Mouse (Mus musculus) brain, embryonic 14.5 days (tissue): Measurements from ENCODE around the gene Zfp366. TPM values are rescaled to one million over a fixed set of nuclear protein-coding genes. Genes with fewer than 3 reads are reported as not detected.

Source experiments
- DNase-seq: peaks from one replicate; pipeline ENCODE4 v3.0.0-alpha.2; 2011; ENCODE audit warnings: low read depth
- CTCF ChIP-seq: fragments of 200-500 bp; IDR thresholded peaks from 2 replicates; pipeline ENCODE4 v1.5.1; 2012; ENCODE audit warnings: inconsistent platforms, mild to moderate bottlenecking, moderate library complexity, borderline replicate concordance; ENCODE audit not compliant: insufficient read depth, insufficient read length; ENCODE audit errors: extremely low read depth
- POLR2A ChIP-seq: fragments of 200-500 bp; IDR thresholded peaks from 2 replicates; pipeline ENCODE4 v1.6.1; 2012; ENCODE audit warnings: mild to moderate bottlenecking, inconsistent platforms, borderline replicate concordance; ENCODE audit not compliant: poor library complexity, insufficient read depth, insufficient read length, severe bottlenecking; ENCODE audit errors: extremely low read depth
- polyA plus RNA-seq: library from polyadenylated mRNA; depleted of rRNA; stranded (reverse); fragments of >200 nt; gene quantifications from 2 replicates; pipeline ENCODE4 v1.2.3, GENCODE M21; 2012; rRNA removed

The Zfp366 gene
- polyA plus RNA-seq, 1 experiment, result 4.4 TPM

GRCm38 (mm10) chr13:99278511-99278910 lies 93.9 kb downstream of the Zfp366 start:
- no peak for TF ChIP-seq CTCF
- no peak for TF ChIP-seq POLR2A

GRCm38 (mm10) chr13:99279351-99279750 lies 94.7 kb downstream of the Zfp366 start:
- no peak for DNase-seq
- TF ChIP-seq CTCF (no peak), POLR2A (no peak)

More at GRCm38 (mm10) chr13:99278511-99278910, 93.9 kb downstream of the Zfp366 start:
- DNase-seq, result no peak

GRCm38 (mm10) chr13:99282961-99283360 lies 98.3 kb downstream of the Zfp366 start:
- DNase-seq, result no peak
- TF ChIP-seq POLR2A (no peak), CTCF (no peak)

- DNase-seq, result peak; percentile 47
- TF ChIP-seq CTCF (no peak), POLR2A (no peak)
Measured at GRCm38 (mm10) chr13:99283916-99284315, 99.3 kb downstream of the Zfp366 start.

- TF ChIP-seq POLR2A (no peak), CTCF (no peak)
Measured at GRCm38 (mm10) chr13:99284400-99285160, 100.0 kb downstream of the Zfp366 start.

GRCm38 (mm10) chr13:99285241-99285640 lies 100.6 kb downstream of the Zfp366 start:
- TF ChIP-seq CTCF (no peak), POLR2A (no peak)
- no peak for DNase-seq

More at GRCm38 (mm10) chr13:99284400-99285160, 100.0 kb downstream of the Zfp366 start:
- DNase-seq, result peak; percentile 93

GRCm38 (mm10) chr13:99287207-99287606 lies 102.6 kb downstream of the Zfp366 start:
- no peak for TF ChIP-seq CTCF
- TF ChIP-seq POLR2A, result no peak
- DNase-seq, result no peak

GRCm38 (mm10) chr13:99287786-99288185 lies 103.2 kb downstream of the Zfp366 start:
- no peak for DNase-seq
- no peak for TF ChIP-seq POLR2A
- TF ChIP-seq CTCF, result no peak

GRCm38 (mm10) chr13:99290766-99291165 lies 106.1 kb downstream of the Zfp366 start:
- no peak for DNase-seq
- TF ChIP-seq POLR2A, result no peak
- no peak for TF ChIP-seq CTCF

- TF ChIP-seq POLR2A (no peak), CTCF (no peak)
- no peak for DNase-seq
Measured at GRCm38 (mm10) chr13:99294176-99294575, 109.6 kb downstream of the Zfp366 start.

- TF ChIP-seq POLR2A, result no peak
- no peak for TF ChIP-seq CTCF
- DNase-seq, result no peak
Measured at GRCm38 (mm10) chr13:99299921-99300320, 115.3 kb downstream of the Zfp366 start.

Other genes starting within 250 kb of the Zfp366 start
- not detected in 2 replicates for gene 1700024P04Rik, start 200.3 kb upstream of the Zfp366 start, polyA plus RNA-seq
- 26.8 and 28.6 TPM in 2 replicates for gene Ptcd2, start 159.9 kb downstream of the Zfp366 start, polyA plus RNA-seq
- gene Mrps27, start 160.0 kb downstream of the Zfp366 start, polyA plus RNA-seq, result 25.2 and 28.0 TPM in 2 replicates